Mouse (Mus musculus): ENCODE measurements around the gene Cdh22.

- TF ChIP-seq EP300 (IDR thresholded peaks at IDR 0.05; ENCODE audit: low read depth) (no peak), CTCF (IDR thresholded peaks at IDR 0.05; ENCODE audit: low read depth) (no peak)
These were observed 49.7 kb upstream of the Cdh22 start for GRCm38 (mm10) chr2:165284377-165284776.
